Mouse (Mus musculus) kidney, postnatal 0 days (tissue): ENCODE results near the gene Lcmt1. TPM values are rescaled to one million over a fixed set of nuclear protein-coding genes. Genes with fewer than 3 reads are reported as not detected.
A peak's percentile ranks its signal among the peaks of the same experiment; 100 is the strongest.

ENCODE experiments used
- ATAC-seq: fragments of 200-750 bp; cut with Nextera tagmentation; replicated peaks from 2 replicates; pipeline ENCODE4 v1.8.0; 2017; ENCODE audit warnings: low read depth, moderate number of reproducible peaks, moderate TSS enrichment, moderate library complexity; ENCODE audit not compliant: low FRiP score
- DNase-seq: peaks from one replicate; pipeline ENCODE4 v3.0.0-alpha.2; 2016; ENCODE audit warnings: low spot score
- H3K27ac ChIP-seq: fragments of 300-500 bp; sonication (generic); 2 replicates; pipeline ENCODE4 v1.5.1; 2014; ENCODE audit warnings: mild to moderate bottlenecking
- H3K27me3 ChIP-seq: fragments of 300-500 bp; sonication (generic); 2 replicates; pipeline ENCODE4 v1.6.1; 2014; ENCODE audit warnings: low read length, mixed read lengths; ENCODE audit not compliant: insufficient read depth
- H3K36me3 ChIP-seq: fragments of 300-500 bp; sonication (generic); 2 replicates; pipeline ENCODE4 v1.6.1; 2014; ENCODE audit warnings: low read length, mixed read lengths; ENCODE audit not compliant: insufficient read depth
- H3K4me1 ChIP-seq: fragments of 300-500 bp; sonication (generic); replicated peaks from 2 replicates; pipeline ENCODE4 v1.6.1; 2014; ENCODE audit warnings: antibody characterized with exemption, low read length, mixed read lengths; ENCODE audit not compliant: insufficient read depth
- H3K4me2 ChIP-seq: fragments of 300-500 bp; sonication (generic); 2 replicates; pipeline ENCODE4 v1.6.1; 2014; ENCODE audit warnings: mild to moderate bottlenecking, low read length, moderate library complexity, mixed read lengths
- H3K4me3 ChIP-seq: fragments of 300-500 bp; sonication (generic); replicated peaks from 2 replicates; pipeline ENCODE4 v1.5.1; 2014; ENCODE audit warnings: low read depth, low read length
- H3K9ac ChIP-seq: fragments of 300-500 bp; sonication (generic); 2 replicates; pipeline ENCODE4 v1.6.1; 2014; ENCODE audit warnings: low read depth, low read length
- H3K9me3 ChIP-seq: fragments of 300-500 bp; sonication (generic); replicated peaks from 2 replicates; pipeline ENCODE4 v1.6.1; 2016; ENCODE audit warnings: low read length, inconsistent platforms, mixed read lengths
- CTCF ChIP-seq: IDR thresholded peaks from 2 replicates; pipeline ENCODE4 v1.5.1; 2016; ENCODE audit warnings: antibody characterized with exemption, low read depth, mild to moderate bottlenecking, moderate library complexity
- WGBS: fragments of 180-500 bp; shearing (Covaris S2); extraction: QIAGEN DNeasy Blood & Tissue Kit; methylation state at CpG from one replicate; pipeline ENCODE4 v1.1.7; 2014; 5-methylcytosine and 5-hydroxymethylcytosine counted together
- polyA plus RNA-seq: library from polyadenylated mRNA; unstranded; fragments of >200 nt; fragmentation: Nextera tagmentation; extraction: Ambion mirVana; gene quantifications from 2 replicates; pipeline ENCODE4 v1.2.1, GENCODE M21; 2015

Lcmt1 gene
- polyA plus RNA-seq, 1 experiment from 2014 or later, result 57.0 TPM

- no peak overlapping the region for H3K27ac ChIP-seq
- H3K36me3 ChIP-seq, result no peaks in the 10 kb centered on the region
- TF ChIP-seq CTCF, result no peak
- no peak overlapping the region for H3K9ac ChIP-seq
- H3K9me3 ChIP-seq, result no peaks in the 10 kb centered on the region
- peaks cover 11% of the 10 kb centered on the region for H3K4me1 ChIP-seq
- no peak overlapping the region for H3K4me2 ChIP-seq
- ATAC-seq (no peak), DNase-seq (no peak)
- 89% methylated on average over 8 of the region's 8 CpGs for WGBS
- H3K4me3 ChIP-seq, result no peak overlapping the region
- H3K27me3 ChIP-seq, result no peaks in the 10 kb centered on the region
Observed at GRCm38 (mm10) chr7:123363971-123364370, 5.6 kb upstream of the Lcmt1 start.

DNA sequence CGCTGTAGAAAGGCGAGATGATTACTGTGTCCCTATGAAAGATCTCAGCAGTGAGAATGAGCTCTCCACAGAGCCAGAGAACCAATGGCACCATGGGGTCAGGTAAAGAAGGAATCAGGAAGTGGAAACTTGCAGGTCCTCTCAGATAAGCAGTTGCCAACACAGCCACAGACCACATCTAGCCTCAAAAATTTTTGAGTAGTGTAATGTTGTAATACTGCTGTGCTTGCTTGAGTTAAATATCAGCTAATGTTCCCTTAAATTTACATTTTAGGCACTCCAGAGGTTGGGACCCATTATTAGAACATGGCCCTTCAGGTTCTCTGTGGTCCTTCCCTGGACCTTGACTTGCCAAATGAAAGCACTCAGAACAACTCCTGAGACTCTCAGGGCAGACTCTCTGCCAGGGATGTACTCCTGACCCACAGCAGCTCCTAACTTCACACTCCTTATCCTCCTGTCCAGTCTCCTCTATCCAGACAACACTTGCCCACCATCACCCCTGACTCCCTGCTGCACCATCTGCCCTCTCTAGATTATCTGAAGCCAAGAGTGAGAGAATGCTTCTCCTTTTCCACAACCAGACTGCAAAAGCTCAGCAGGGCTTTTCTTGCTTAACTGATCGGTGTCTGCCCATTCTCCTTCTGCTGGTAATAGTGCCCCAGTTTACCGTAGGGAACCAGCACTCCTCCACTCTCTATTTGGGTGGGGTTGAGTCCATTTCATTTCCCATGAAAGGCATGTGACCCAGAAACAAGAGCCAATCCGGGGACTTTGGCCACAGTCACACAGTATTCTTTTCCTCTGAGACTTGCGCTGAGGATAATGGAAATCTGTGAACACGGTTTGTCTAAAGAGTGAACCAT is 3.5 kb upstream of the Lcmt1 start:
- H3K4me1 ChIP-seq, result peaks cover 20% of the 10 kb centered on the region
- no peak for TF ChIP-seq CTCF
- H3K27ac ChIP-seq, result no peak overlapping the region
- no peak for ATAC-seq
- H3K27me3 ChIP-seq, result no peaks in the 10 kb centered on the region
- H3K36me3 ChIP-seq, result no peaks in the 10 kb centered on the region
- no peak overlapping the region for H3K4me2 ChIP-seq
- no peak overlapping the region for H3K4me3 ChIP-seq
- no peak for DNase-seq
- H3K9ac ChIP-seq, result no peak overlapping the region
- H3K9me3 ChIP-seq, result no peaks in the 10 kb centered on the region
- whole genome bisulfite sequencing, result 81% methylated on average over 7 of the region's 7 CpGs

GRCm38 (mm10) chr7:123366806-123367205 is 2.8 kb upstream of the Lcmt1 start:
- 75% methylated on average over 8 of the region's 8 CpGs for WGBS

DNA sequence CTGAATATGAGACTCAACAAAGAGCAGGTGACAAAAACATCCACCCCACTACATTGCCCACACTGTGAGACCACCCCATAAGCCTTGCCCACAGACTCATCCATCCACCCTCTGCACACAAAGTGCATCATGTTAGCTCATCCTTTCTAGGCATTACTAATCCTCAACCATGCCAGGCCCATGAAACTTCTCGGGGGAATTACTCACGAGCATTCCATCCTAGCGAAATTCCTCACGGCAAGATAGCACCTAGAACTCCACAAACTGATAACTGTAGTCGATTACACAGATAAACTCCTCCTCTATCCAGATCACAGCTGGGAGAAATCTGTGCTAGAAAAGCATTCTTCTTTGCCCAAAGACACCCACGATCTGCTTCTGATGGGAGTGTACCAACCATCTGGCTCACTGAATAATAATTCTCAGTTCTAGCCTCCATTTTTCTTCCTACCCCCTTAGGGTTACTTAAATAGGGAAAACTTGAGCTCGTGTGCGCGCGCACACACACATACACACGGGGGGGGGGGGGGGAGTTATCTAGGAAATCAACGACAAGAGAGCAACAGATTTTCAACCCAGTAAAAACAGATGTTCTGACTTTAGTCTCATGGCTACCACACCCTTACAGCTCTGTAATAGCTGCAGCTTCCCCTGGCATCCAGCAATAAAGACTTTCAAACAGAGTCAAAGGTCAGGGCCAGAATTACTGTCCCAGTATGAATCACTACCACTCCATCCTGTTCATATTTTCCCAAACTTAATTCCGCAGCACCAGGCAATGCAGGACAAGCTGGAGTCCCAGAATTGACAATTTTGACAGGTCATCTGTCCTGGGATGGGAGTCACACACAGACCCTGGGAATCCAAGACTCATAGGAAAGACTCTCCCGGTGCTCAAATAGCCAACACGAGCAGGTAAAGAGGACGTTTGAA is 2.1 kb upstream of the Lcmt1 start:
- DNase-seq (no peak), ATAC-seq (no peak)
- Histone ChIP-seq H3K4me1 (peaks cover 20% of the 10 kb centered on the region), H3K9ac (no peak overlapping the region), H3K9me3 (no peaks in the 10 kb centered on the region), H3K4me3 (no peak overlapping the region), H3K27me3 (no peaks in the 10 kb centered on the region), H3K36me3 (no peaks in the 10 kb centered on the region), H3K27ac (no peak overlapping the region), H3K4me2 (peak overlapping the region; percentile 89; the same call in 1 of the 2 replicates)
- 70% methylated on average over 16 of the region's 16 CpGs for WGBS
- TF ChIP-seq CTCF, result no peak

More at GRCm38 (mm10) chr7:123366806-123367205, 2.8 kb upstream of the Lcmt1 start:
- no peaks in the 10 kb centered on the region for H3K36me3 ChIP-seq
- H3K27me3 ChIP-seq, result no peaks in the 10 kb centered on the region
- no peak overlapping the region for H3K4me2 ChIP-seq
- ATAC-seq (no peak), DNase-seq (no peak)
- H3K27ac ChIP-seq, result no peak overlapping the region
- no peak for TF ChIP-seq CTCF
- no peak overlapping the region for H3K9ac ChIP-seq
- H3K4me1 ChIP-seq, result peaks cover 20% of the 10 kb centered on the region
- no peak overlapping the region for H3K4me3 ChIP-seq
- no peaks in the 10 kb centered on the region for H3K9me3 ChIP-seq

- peak overlapping the region; percentile 89 for H3K4me2 ChIP-seq
- no peak overlapping the region; the same call in 1 of the 2 replicates for H3K9ac ChIP-seq
- H3K36me3 ChIP-seq, result no peaks in the 10 kb centered on the region
- peaks cover 20% of the 10 kb centered on the region for H3K4me1 ChIP-seq
- 71% methylated on average over 2 of the region's 2 CpGs for WGBS
- no peaks in the 10 kb centered on the region for H3K9me3 ChIP-seq
- TF ChIP-seq CTCF, result no peak
- no peaks in the 10 kb centered on the region for H3K27me3 ChIP-seq
- H3K4me3 ChIP-seq, result peak overlapping the region; percentile 87; the same call in 1 of the 2 replicates
- no peak overlapping the region for H3K27ac ChIP-seq
- DNase-seq (no peak), ATAC-seq (no peak)
Observed at GRCm38 (mm10) chr7:123368187-123368586, 1.4 kb upstream of the Lcmt1 start.
